Mouse (Mus musculus) cerebellum, adult 11 months (tissue): ENCODE measurements around the gene Smad5.

Experiments
- DNase-seq: peaks from one replicate; pipeline ENCODE4 v3.0.0; 2022

Gene Smad5

DNA sequence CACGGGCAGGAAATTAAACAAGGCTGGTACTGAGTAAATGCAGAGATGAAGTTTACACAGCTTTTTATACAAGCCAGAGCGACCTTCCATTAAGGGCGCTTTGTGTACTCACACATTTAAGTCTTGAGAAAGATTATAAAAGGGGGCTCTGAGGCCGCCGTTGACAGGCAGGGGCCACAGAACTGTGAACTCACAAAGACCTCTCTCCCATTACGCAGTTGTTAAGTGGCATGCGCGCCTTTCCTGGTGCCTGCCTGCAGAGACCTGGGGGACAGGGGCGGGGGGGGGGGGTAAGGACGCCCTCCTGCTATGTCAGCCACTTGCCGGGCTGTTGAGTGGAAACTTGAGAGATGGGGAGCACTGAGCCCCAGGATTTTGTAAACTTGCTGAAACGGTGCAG, 54.4 kb downstream of the Smad5 start:
- no peak for DNase-seq

DNA sequence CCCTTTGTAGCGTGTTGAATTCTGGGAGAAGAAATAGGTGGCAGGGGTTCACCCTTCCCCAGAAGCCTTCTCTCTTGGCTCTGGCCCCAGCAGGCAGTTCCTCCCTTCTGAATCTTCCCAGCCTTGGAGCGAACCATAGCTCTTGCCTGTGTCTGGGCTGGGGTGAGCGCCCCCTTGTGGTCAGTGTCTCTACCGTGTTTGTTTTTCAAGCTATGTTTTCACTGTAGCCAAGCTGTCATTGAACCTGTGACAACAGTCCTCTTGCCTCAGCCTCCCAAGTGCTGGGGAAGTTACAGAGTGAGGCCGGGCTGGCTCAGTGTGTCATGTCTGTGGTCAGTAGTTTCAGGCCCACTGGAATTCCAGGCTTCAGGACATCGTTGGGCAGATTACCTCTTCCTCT, 55.7 kb downstream of the Smad5 start:
- DNase-seq = peak; percentile 63

DNA sequence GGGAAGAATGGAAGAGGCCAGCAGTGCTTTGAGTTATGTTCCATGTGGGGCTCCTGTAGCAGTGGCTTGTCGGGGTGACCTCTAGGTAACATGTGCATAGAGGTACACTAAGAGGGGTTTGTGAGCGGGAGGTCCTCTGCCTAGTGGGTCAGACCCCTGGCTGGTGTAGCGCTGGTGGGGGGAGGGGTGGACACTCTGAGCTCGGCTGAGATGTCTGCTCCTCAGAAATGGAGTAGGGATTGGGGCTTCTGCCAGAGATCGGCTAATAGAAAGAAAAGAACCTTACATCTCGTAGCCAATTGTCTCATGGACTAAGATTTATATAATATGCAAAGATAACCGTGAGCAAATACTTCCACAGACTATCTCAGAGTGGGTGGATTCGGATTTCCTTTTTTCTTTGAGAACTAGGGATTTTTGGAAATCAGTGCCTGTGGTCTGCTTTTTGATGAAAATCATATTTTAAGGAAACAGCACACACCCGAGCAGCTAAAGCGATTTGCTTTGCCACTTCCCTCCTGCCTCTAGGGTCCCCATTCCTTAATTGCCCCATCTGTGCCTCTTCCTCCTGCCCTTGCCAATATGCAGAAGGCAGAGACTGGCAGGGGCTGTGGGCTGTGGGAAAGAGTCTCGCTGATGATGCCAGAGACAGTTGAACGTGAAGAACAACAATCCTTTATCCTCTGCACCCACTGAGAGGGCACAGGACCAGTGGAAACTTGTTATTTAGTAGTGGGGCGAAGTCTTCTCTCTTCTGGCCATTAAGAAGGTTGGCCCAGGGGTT, 59.8 kb downstream of the Smad5 start:
- DNase-seq = no peak

DNA sequence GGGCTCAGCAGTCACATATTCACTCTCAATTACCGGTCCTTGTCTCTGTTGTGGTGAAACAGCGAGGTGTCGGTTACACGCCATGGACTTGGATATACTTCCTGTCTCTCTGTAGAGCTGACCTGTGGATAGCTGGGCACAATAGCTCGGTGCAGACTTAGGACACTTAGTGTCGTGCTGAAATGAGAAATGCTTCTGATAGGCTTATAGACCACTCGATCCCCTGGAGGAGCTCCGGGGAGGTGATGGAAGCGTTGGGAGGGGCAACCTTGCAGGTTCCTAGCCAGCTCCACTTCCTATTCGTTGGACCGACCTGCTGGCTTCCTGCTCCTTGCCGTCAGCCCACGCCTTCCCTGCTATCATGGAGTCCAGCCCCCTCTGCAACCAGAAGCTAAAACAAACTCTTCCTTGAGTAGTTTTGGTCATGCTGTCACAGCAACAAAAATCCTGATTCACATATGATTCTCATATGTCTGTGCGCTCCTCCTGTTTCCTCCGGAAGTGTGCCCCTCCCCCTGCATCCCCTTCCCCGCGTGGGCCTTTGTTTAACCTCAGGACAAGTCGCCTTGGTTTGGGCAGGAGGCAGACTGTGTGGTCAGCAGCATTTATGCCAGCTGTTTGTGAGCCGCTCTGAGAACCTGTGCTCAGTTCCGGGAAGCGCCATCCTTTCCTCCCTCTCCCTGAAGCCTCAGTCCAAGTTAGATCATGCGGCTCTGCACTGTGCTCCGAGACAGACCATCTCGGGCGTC, 62.6 kb downstream of the Smad5 start:
- no peak for DNase-seq

DNA sequence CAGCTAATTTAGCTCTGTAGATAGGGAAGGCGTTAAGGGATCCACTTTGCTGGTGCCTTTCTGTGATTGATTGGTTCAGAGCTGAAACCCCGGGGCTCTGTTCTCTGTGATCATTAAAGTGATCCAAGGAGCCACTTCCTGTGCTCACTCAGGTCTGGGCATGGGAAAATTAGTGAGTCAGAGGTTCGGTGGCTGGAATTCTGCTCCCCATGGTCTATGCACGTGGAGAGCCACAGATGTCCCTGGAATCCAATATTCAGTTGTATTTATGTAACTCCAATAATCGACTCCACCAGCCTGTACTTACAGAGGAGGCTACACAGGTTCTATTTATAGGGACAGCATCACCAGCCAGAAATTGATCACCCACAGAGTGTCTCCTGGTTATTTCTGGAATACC, 63.4 kb downstream of the Smad5 start:
- no peak for DNase-seq

DNA sequence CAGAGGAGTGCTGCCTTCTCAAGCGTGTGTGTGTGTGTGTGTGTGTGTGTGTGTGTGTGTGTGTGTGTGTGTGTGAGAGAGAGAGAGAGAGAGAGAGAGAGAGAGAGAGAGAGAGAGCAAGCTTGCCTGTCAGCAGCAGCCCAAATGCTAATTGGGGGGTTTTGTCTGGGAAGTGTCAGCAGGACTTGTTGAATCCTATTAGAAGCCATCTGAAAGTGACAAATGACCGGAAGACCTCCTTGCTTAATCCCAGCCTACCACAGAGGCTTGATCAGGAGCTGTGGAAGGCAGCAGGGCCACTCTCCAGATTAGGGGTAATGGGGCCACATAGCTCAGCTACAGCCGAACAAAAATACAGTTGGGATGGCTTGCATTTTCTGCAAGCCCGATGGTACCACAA, 66.6 kb downstream of the Smad5 start:
- DNase-seq = no peak

DNA sequence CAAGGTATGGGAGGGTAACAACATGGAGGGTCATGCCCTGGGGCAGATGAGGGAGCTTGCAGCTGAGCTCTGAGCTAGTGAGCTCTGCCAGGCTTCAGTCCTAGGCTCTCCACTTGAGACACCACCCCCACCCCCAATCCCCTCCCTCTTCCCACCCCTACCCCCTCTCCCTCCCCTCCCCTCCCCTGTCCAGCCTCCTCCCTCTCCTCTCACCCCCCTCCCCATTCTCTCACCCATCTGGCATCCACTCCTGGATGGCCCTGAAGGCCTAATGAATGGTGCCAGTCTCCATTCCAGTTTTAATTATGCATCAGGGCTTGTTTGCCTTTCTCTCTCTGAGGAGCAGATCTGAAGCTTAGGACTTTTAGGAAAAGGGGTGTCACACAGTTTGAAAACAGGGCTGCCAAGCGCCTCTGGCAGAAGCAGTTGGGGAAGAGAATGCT, 67.3 kb downstream of the Smad5 start:
- no peak for DNase-seq

DNA sequence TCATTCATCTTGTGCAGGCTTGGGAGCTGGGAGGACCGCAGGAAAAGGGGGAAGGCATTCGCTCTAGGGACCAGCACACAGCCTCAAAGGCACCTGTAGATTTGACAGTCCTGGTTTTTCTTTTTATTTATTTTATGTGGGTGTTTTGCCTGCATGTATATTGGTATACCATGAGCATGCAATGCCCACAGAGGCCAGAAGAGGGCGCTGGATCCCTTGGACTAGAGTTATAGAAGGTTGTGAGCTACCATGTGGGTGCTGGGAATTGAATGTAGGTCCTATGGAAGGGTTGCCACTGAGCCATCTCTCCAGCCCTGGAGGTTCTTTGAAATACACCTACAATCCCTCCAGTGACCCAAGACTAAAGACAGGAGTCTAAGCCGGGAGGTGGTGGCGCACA, 68.0 kb downstream of the Smad5 start:
- DNase-seq = no peak

DNA sequence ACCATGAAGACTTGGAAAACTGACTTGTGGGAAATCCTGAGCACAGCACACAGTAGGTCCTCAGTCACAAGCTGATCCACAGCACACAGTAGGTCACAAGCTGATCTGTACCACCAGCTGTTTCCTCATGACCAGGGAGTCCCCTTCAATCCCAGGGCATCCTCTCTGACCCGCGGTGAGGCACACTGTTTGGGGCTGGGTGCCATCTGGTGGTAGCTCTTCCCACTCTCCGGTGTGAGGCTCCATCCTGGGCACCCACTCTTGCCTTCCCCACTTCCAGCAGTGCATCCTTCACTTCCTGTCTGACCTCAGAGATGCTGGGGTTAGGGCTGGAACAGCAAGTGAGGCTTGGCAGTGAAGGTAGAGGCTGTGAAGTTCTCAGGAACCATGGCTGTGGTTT, 69.8 kb downstream of the Smad5 start:
- no peak for DNase-seq

DNA sequence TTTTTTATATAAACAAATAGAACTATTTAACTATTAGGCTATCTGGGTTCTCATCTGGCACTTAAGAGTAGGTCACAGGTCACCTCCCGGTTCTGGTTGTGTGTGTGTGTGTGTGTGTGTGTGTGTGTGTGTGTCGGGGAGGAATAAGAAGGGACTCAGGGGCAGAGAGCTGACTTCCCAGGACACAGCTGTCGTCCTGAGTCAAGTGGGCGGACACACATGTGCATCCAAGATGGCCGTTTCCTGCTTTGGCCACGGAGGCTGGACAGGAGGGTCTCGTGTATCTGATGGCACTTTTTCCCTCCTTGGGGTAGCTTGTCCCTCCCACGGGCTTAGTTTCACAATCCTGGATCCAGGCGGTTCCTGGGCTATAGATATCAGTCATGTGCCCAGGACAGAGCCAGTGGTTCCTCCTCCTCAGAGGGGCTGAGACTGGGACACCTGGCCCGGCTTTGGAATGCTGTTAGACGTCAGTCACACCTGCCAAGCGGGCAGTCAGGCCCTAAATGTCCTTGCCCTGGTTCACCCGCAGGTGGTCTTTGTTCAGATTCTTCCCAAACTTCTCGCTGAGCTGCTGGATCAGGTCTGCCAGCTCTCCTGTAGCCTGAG, 70.6 kb downstream of the Smad5 start:
- DNase-seq = no peak

DNA sequence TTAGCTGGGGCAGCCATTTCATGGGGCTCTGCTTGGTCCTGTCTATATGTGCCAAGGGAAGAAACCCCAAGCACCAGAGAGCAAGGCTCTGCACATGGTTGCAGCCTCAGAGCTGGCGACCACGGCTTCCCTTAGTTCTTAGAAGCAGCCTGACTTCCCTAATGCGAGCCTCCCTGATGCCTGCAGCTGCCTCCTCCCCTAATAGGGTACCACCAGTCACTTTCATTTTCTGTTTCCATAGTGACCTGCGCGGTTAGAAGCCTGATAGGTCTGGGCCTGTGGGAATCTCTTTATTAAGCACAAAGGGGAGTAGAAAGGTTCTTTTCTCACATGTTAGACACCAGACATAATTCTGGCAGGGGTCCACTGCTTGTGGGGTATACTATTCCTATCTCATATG, 71.5 kb downstream of the Smad5 start:
- DNase-seq = no peak

DNA sequence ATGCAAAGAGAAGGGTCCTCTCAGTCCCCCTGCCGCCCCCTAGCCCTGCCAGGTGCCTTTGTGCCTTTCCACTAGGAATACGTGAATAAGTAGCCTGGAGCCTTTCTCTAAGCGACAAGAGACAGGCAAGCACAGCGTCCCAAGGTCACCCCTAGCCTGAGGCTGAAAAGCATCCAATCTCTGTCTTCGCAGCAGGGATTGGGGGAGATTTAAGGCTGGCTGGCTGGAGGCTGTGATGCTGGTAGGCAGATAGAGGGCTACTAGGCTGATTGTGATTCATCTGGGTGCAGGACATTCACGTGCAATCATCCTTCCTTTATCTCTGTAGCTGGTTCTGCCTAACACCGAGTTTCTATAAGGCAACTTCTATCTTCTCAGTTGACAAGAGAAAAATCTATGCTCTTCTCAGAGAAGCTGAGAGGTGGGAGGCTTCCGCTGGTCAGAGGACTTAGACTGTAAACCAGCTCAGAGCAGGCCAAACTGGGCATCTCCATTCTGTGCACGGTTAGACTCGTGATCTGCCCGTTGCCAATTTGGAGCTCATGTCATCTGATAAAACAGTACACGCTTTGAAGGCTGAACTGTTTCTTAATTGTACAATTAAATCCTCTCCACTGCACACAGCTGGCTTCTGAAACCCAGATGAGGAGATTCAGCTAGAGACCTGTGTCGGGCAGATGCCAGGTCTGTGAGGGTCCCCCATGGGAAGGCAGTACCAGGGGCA, 78.1 kb downstream of the Smad5 start:
- no peak for DNase-seq

DNA sequence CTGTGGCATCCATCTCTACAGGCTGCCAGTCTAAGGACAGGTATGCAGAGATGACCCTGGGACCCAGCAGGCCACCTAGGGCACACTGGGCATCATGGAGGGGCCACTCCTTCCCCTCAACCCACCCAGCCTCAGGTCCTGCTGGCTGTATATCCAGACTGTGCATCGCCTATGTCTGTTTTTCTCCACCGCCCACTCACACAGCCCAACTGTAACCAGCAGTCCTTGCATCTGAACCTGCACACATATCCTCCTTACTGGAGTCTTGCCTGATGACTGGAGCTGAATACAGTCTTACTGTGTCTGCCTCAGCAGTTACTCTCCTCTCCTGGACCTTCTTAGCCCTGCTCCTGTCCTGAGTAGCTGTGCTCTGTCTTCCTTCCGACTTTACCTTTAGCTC, 78.9 kb downstream of the Smad5 start:
- no peak for DNase-seq

DNA sequence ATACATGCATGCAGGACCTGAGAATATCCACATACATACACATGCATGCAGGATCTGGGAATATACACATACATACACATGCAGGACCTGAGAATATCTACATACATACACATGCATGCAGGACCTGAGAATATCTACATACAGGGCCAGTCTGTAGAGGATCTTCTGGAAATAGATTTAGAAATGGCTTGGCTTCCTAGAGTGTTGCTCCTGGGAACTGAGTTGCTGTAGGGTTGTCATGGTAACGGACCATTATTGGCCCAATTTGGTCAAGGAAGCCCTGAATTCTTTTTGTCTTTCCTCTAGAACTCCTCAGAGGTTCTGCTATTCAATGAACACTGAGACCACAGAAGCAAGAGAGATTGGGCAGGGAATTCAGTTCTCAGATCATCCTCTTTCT, 79.8 kb downstream of the Smad5 start:
- DNase-seq = no peak

DNA sequence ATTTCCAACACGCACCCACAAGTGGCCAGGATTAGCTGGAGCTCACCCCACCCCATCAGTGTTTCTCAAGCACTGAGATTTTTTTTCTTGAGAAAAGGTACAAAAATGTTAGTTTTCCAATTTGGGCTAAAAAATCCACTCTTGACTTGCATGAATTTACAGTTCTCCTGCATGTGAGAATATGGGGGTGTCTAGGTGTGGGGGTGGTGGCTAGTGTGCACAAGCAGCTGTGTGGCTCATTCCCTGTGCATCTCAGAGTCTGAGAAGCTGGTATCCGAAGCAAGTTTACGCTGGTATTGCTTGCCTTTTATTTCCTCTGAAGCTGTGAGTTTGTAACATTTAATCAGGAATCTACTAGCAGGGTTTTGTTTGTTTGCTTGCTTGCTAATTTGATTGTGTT, 87.9 kb downstream of the Smad5 start:
- no peak for DNase-seq
